Mouse (Mus musculus): ENCODE measurements around the gene S100a16.
A peak's percentile ranks its signal among the peaks of the same experiment; 100 is the strongest.

S100a16 gene

GRCm38 (mm10) chr3:90525421-90525820 lies 11.6 kb upstream of the S100a16 start:
- peak; percentile 76 for DNase-seq

GRCm38 (mm10) chr3:90526076-90526475 lies 11.0 kb upstream of the S100a16 start:
- DNase-seq, result no peak

DNA sequence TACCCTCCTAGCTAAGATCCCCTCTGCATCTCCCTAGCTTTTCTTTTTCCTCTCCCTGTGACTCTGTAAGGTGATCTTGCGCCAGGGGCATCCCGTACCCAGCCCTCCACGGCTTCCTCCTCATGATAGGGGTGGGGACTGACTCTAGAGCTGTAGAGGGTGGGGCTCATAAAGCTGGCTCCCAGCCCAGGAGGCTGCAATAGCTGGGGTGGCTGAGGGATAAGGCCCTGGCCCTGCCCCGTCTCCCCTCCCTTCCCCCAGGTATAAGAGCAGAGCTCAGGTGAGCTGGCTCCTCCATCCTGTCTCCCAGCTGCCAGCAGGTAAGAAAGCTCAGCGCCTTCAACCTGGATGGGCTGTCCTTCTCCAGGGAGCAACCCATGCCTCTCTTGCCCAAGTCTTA lies 10.5 kb upstream of the S100a16 start, which contains the start of gene S100a14:
S100a14 (plus strand) TSS at position 277 of the 400 bp plus-strand sequence.
- no peak for DNase-seq

DNA sequence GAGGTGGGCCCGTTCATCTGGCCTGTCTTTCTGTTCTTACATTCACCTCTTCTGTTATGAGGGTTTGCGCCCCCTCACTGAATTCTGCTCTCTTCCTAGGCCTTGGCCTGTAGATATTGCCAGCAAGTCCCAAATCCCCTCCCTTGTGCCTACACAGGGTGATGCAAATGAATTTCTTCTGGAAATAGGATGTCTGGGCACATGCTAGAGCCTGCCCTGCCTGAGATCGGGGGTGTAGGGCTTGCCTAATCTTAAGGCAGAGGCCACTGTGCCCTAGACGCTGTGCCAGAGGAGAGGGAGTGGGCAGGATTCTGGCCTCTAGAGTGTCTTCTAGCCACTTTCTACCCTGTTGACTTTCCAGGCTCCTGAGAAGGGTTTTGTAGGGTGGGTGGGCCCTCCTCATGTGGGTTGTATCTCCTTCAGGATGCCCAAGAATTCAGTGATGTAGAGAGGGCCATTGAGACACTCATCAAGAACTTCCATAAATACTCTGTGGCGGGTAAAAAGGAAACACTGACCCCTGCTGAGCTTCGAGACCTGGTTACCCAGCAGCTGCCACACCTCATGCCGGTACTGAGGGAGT lies 9.7 kb upstream of the S100a16 start:
- no peak for DNase-seq

- DNase-seq, result no peak
Measured at GRCm38 (mm10) chr3:90531713-90532112, 5.3 kb upstream of the S100a16 start.

DNA sequence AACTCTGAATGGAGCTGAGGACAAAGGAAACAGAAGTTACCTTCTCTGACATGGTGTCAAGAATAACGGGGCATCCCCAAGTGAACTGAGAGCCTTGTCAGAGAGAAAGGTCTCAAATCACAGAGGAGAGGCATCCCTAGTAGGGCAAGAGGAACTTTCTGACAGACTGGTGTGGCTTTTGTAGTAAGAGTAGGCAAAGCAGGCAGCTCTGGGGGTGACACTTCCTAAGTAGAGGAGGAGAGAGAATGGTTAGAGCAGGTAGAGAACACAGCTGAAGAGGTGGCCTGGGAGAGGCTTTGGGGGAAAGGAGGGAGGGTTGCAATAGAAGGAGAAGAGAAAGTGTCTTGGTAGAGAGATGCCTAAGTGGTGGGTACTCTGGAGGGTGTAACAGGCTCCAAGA lies 1.6 kb upstream of the S100a16 start:
- DNase-seq, result no peak

GRCm38 (mm10) chr3:90537905-90538296 lies 847 bp downstream of the S100a16 start:
- no peak for DNase-seq

- peak; percentile 69 for DNase-seq
Measured at GRCm38 (mm10) chr3:90540904-90541303, 3.9 kb downstream of the S100a16 start.

GRCm38 (mm10) chr3:90549676-90550420 lies 12.8 kb downstream of the S100a16 start:
- DNase-seq, result peak; percentile 63

DNA sequence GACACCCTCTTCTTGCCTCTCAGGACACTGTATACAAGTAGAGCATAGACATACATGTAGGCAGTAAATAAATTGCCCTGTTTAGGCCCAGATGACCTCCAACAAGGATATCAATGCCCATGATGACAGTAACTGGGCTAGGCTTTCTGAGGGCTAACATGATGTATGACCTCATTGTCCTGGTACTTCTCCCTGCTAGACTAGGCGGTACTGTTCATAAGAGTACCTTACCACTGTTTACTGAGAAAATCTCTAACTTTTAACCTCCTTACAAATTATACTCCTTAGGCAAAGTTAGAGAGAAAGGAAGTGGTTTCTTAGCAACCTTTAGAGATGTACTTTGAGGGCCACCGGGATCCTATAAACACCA lies 13.4 kb downstream of the S100a16 start:
- no peak for DNase-seq

GRCm38 (mm10) chr3:90552231-90552630 lies 15.2 kb downstream of the S100a16 start:
- DNase-seq, result no peak

DNA sequence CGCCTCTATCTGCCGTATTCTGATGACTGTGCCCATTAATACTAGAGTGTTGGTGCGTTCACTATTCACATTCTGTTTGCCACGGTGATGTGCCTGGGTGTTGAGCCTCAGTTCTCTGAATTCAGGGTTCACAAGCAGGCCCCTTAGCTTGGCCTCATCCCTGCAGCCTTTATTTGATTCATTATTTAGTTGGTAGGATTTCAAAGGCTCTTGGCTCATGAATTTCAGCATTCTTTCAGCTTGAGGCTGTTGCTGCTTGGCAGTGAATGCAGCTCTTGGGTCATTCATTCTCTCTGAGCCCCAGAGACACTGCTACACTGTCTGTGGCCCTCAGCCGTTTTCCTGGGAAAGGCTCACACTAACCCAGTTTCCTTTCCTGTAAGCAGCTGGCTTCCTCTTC lies 18.9 kb downstream of the S100a16 start:
- peak; percentile 38 for DNase-seq

GRCm38 (mm10) chr3:90560008-90560628 lies 23.1 kb downstream of the S100a16 start, which contains the start of gene S100a3:
S100a3 (plus strand) TSS chr3:90560578.
- DNase-seq, result no peak

GRCm38 (mm10) chr3:90574691-90575090 lies 37.6 kb downstream of the S100a16 start:
- DNase-seq, result no peak

GRCm38 (mm10) chr3:90575320-90575719 lies 38.3 kb downstream of the S100a16 start:
- DNase-seq, result no peak

DNA sequence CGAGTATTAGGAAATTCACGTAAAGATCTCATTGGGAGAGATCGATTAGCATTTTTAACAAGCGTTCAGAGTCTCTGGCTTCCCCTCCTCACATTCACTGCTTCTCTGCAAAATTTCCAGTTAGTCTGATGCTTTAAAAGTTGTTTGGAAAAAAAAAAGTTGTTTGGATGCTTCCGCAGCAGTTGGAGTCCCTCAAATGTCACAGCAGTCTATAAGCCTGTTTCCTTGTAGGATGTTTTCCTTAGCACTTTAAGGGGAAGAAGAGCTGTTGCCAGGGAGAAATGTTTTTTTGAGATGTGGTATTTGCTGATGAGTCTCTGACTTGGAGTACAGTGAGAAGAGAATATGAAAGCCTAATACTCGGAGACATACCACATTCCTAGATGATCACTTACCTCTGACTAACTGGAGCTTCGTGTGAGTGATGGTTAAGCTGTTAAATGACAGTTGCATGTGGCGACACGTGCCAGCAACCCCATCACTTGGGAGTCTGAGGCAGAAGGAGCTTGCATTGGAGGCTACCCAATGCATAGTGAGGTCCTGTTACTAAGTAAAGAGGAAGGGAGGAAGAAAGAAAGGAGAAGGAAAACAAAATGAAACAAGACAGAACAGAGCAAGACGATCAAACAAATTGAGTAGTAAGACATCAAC lies 39.4 kb downstream of the S100a16 start:
- peak; percentile 46 for DNase-seq

- no peak for DNase-seq
Measured at GRCm38 (mm10) chr3:90579433-90579832, 42.4 kb downstream of the S100a16 start.

DNA sequence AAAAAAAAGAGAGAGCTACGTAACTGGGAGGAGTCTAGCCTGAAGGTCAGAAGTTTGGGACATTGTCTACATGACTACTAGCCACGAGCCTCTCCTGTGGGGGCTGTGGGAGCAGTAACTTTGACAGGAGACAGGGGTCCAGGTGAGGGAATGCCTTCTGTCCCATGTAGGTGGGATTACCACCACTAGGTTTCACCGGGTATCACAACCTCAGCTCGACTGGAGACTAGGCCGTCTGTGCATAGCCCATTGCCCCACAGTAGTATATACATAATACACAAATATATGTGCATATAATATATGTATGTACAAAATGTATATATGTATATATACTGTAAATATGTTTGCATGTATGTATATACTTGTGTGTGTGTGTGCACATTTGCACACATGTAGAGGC lies 44.1 kb downstream of the S100a16 start:
- no peak for DNase-seq

- no peak for DNase-seq
Measured at GRCm38 (mm10) chr3:90582156-90582555, 45.1 kb downstream of the S100a16 start.

GRCm38 (mm10) chr3:90582556-90582955 lies 45.5 kb downstream of the S100a16 start:
- DNase-seq, result no peak

DNA sequence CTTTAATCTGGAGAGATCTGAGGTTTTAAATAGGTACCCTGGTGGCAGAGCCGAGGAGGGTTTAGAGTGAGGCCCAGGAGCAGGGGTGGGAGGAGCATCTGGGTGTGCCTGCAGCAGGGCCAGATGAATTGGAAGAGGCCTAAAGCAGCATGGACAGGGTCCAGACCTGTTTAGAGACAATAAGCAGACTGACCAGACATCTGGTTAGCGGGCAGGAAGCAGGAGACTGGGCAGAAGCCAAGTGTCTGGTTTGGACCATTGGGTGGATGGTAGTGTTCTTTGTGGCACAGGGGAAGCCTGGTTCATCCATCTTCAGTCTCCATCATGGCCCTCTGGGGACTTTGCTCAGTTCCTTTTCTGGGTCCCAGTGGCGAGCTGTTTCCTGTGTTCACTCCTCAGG lies 46.8 kb downstream of the S100a16 start:
- DNase-seq, result peak; percentile 41

- peak; percentile 64 for DNase-seq
Measured at GRCm38 (mm10) chr3:90585595-90585994, 48.5 kb downstream of the S100a16 start.

DNA sequence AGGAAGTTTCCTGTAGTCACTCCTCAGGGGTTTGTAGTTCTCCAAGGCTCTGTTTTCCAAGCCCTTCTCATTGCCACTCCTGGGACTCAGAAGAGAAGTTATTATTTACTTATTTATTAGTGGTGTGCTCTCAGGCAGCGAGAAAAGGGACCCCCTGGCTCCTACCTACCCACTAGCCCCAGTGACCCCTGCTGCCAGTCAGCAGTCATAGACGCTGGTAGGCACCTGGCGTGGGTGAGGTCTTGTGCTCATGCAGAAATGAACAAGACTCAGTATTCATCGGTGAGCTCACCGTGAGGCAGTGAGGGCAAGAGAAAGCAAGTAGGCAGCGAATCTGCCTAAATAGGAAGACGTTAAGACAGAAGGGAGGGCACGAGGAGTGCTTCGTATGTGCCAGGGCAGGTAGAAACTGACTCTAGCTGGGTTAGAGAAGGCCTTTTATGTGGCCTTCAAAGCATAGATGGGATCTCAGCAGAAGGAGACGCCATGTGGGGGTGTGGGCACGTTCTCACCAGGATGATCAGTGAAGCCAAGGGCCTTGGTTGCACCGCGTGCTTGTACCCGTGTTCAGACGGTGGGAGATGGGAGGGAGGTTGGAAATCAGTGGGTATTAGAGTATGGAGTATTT lies 49.1 kb downstream of the S100a16 start:
- no peak for DNase-seq

Data from kidney, postnatal 14 days (tissue).